Mouse (Mus musculus) urinary bladder, postnatal 14 days (tissue): ENCODE results near the gene Kcnj6.

ENCODE experiments used
- DNase-seq: peaks from one replicate; pipeline ENCODE4 v3.0.0; 2021; ENCODE audit warnings: low spot score

Kcnj6 gene

GRCm38 (mm10) chr16:94997340-94997849 lies at the start of gene Kcnj6:
Gene Kcnj6, minus strand, starts transcription at chr16:94997701.
- DNase-seq = no peak

- DNase-seq = no peak
Measured at GRCm38 (mm10) chr16:95009937-95010336, 12.4 kb upstream of the Kcnj6 start.

- no peak for DNase-seq
Measured at GRCm38 (mm10) chr16:95004599-95004998, 7.1 kb upstream of the Kcnj6 start.

GRCm38 (mm10) chr16:94999551-94999950 lies 2.0 kb upstream of the Kcnj6 start:
- no peak for DNase-seq

GRCm38 (mm10) chr16:94999019-94999418 lies 1.5 kb upstream of the Kcnj6 start:
- DNase-seq = no peak

- DNase-seq = no peak
Measured at GRCm38 (mm10) chr16:94996791-94997281, 665 bp downstream of the Kcnj6 start.

- DNase-seq = no peak
Measured at GRCm38 (mm10) chr16:94995542-94996131, 1.9 kb downstream of the Kcnj6 start.

GRCm38 (mm10) chr16:94994924-94995323 lies 2.6 kb downstream of the Kcnj6 start:
- DNase-seq = no peak

- no peak for DNase-seq
Measured at GRCm38 (mm10) chr16:94994148-94994547, 3.4 kb downstream of the Kcnj6 start.

GRCm38 (mm10) chr16:94990114-94990513 lies 7.4 kb downstream of the Kcnj6 start:
- no peak for DNase-seq

- no peak for DNase-seq
Measured at GRCm38 (mm10) chr16:94986731-94987130, 10.8 kb downstream of the Kcnj6 start.

- no peak for DNase-seq
Measured at GRCm38 (mm10) chr16:94984263-94984662, 13.2 kb downstream of the Kcnj6 start.

- no peak for DNase-seq
Measured at GRCm38 (mm10) chr16:94980374-94980773, 17.1 kb downstream of the Kcnj6 start.

GRCm38 (mm10) chr16:94979499-94979898 lies 18.0 kb downstream of the Kcnj6 start:
- no peak for DNase-seq

- peak; percentile 16 for DNase-seq
Measured at GRCm38 (mm10) chr16:94972080-94972855, 25.2 kb downstream of the Kcnj6 start.

GRCm38 (mm10) chr16:94968941-94969340 lies 28.6 kb downstream of the Kcnj6 start:
- no peak for DNase-seq

GRCm38 (mm10) chr16:94968472-94968871 lies 29.0 kb downstream of the Kcnj6 start:
- DNase-seq = no peak

GRCm38 (mm10) chr16:94957156-94957828 lies 40.2 kb downstream of the Kcnj6 start:
- no peak for DNase-seq

- no peak for DNase-seq
Measured at GRCm38 (mm10) chr16:94956410-94956809, 41.1 kb downstream of the Kcnj6 start.

- DNase-seq = no peak
Measured at GRCm38 (mm10) chr16:94953294-94953693, 44.2 kb downstream of the Kcnj6 start.

GRCm38 (mm10) chr16:94949172-94949571 lies 48.3 kb downstream of the Kcnj6 start:
- no peak for DNase-seq

GRCm38 (mm10) chr16:94946848-94947247 lies 50.7 kb downstream of the Kcnj6 start:
- no peak for DNase-seq

GRCm38 (mm10) chr16:94932702-94933101 lies 64.8 kb downstream of the Kcnj6 start:
- DNase-seq = no peak
